Mouse (Mus musculus): ENCODE measurements around the gene Tdrkh.

DNA sequence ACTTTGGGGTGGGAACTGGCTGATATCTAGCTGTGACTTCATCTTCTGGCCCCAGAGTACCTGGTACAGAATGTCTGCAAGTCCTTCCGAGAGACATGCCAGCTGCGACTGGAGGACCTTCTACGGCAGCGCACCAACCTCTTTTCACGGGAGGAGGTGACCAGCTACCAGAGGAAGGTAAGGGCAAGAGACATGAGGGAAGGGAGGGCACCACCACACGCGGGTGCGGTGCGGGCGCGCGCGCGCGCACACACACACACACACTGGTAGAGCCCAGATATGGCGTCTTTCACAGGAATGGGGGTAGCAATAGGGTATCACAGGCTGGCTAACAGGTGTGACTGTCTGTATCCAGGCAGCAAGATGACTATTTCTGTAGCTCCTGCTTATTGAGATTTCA lies 23.7 kb upstream of the Tdrkh start:
- TF ChIP-seq POLR2A (IDR thresholded peaks at IDR 0.05; ENCODE audit: low read depth, low read length) (no peak), CTCF (IDR thresholded peaks at IDR 0.05; ENCODE audit: extremely low read depth, insufficient read depth, insufficient read length, insufficient replicate concordance) (no peak)

All from spleen, adult 2 months (tissue).